Mouse (Mus musculus) adrenal gland, postnatal 36 days (tissue): Measurements from ENCODE around the gene Dennd4b. TPM values are rescaled to one million over a fixed set of nuclear protein-coding genes. Genes with fewer than 3 reads are reported as not detected.
"Not testable (repeated sequence)": the region's sequence is repeated elsewhere in the genome, so short reads cannot be mapped to it uniquely, and the experiment has no call there.

Source experiments
- DNase-seq, 2 experiments: peaks; one replicate each; pipeline ENCODE4 v3.0.0; 2021; ENCODE audit warnings: mixed read lengths in 1 of 2
- microRNA-seq: library from miRNA; unstranded; fragments of <30 nt; microRNA quantifications from one replicate; pipeline ENCODE4 v1.2.0, GENCODE M21; 2021
- total RNA-seq, 2 experiments: library from RNA; stranded (reverse); gene quantifications; 2 replicates each; pipeline ENCODE4 v1.2.3; 2021

Dennd4b gene
- total RNA-seq, 2 experiments from 2014 or later, result 6.2 to 7.3 TPM

- DNase-seq, result no peak
Observed at GRCm38 (mm10) chr3:90278211-90278610, 13.2 kb downstream of the Dennd4b start.

- no peak for DNase-seq
Observed at GRCm38 (mm10) chr3:90279216-90279615, 14.2 kb downstream of the Dennd4b start.

GRCm38 (mm10) chr3:90279743-90280142 is 14.8 kb downstream of the Dennd4b start:
- DNase-seq, result no peak

- no peak for DNase-seq
Observed at GRCm38 (mm10) chr3:90280708-90281107, 15.7 kb downstream of the Dennd4b start.

- DNase-seq, result no peak
Observed at GRCm38 (mm10) chr3:90284150-90284549, 19.2 kb downstream of the Dennd4b start.

GRCm38 (mm10) chr3:90289403-90289802 is 24.4 kb downstream of the Dennd4b start:
- DNase-seq, result not testable (repeated sequence)

- peak in 1 of 2 experiments; percentile 24 for DNase-seq
Observed at GRCm38 (mm10) chr3:90290602-90291001, 25.6 kb downstream of the Dennd4b start.

GRCm38 (mm10) chr3:90291982-90292344 is 27.0 kb downstream of the Dennd4b start:
- no peak for DNase-seq

- peak; percentile 97 to 98 for DNase-seq
Observed at GRCm38 (mm10) chr3:90292345-90293275, 27.6 kb downstream of the Dennd4b start, which contains the start of gene Gatad2b. Gene Gatad2b, plus strand, starts transcription at chr3:90293178.

- DNase-seq, result peak; percentile 66 to 80
Observed at GRCm38 (mm10) chr3:90293352-90294063, 28.5 kb downstream of the Dennd4b start.

GRCm38 (mm10) chr3:90294064-90294440 is 29.1 kb downstream of the Dennd4b start:
- DNase-seq, result peak in 1 of 2 experiments; percentile 6

- no peak for DNase-seq
Observed at GRCm38 (mm10) chr3:90294651-90295050, 29.7 kb downstream of the Dennd4b start.

GRCm38 (mm10) chr3:90305801-90306200 is 40.8 kb downstream of the Dennd4b start:
- DNase-seq, result no peak

- no peak for DNase-seq
Observed at GRCm38 (mm10) chr3:90309589-90309988, 44.6 kb downstream of the Dennd4b start.

GRCm38 (mm10) chr3:90313367-90313766 is 48.4 kb downstream of the Dennd4b start:
- no peak for DNase-seq

- no peak for DNase-seq
Observed at GRCm38 (mm10) chr3:90314241-90314640, 49.3 kb downstream of the Dennd4b start.

- DNase-seq, result no peak
Observed at GRCm38 (mm10) chr3:90322289-90322688, 57.3 kb downstream of the Dennd4b start.

GRCm38 (mm10) chr3:90323119-90323518 is 58.1 kb downstream of the Dennd4b start:
- DNase-seq, result peak; percentile 80 to 86

Small RNAs within 50 kb of the gene (microRNA-seq; reads per million reads assigned to microRNA genes)
- not detected for gene Mir7012

Other genes with a start within 250 kb of the Dennd4b start
- 10 to 100 TPM; 81.6 to 85.9 TPM for gene 4933434E20Rik, start 213.5 kb upstream of the Dennd4b start, total RNA-seq
- gene Ubap2l, start 212.6 kb upstream of the Dennd4b start, total RNA-seq, result 100 to 1,000 TPM; 146 to 159 TPM
- 100 to 1,000 TPM; 183 to 215 TPM for gene Tpm3, start 192.5 kb upstream of the Dennd4b start, total RNA-seq
- under 1 TPM; 0.66 TPM for gene Nup210l, start 161.1 kb upstream of the Dennd4b start, total RNA-seq
- gene Rps27, start 51.5 kb upstream of the Dennd4b start, total RNA-seq, result 1,000 to 10,000 TPM; 1,883 to 1,933 TPM
- 10 to 100 TPM; 24.6 to 39.0 TPM for gene Rab13, start 51.5 kb upstream of the Dennd4b start, total RNA-seq
- gene Jtb, start 33.6 kb upstream of the Dennd4b start, total RNA-seq, result 10 to 100 TPM; 63.2 to 70.8 TPM
- gene Creb3l4, start 21.7 kb upstream of the Dennd4b start, total RNA-seq, result under 1 TPM; 0.20 to 0.66 TPM
- 100 to 1,000 TPM; 127 to 142 TPM for gene Slc39a1, start 17.0 kb upstream of the Dennd4b start, total RNA-seq
- 10 to 100 TPM; 37.4 to 43.2 TPM for gene Crtc2, start 11.0 kb upstream of the Dennd4b start, total RNA-seq
- gene Gatad2b, start 28.0 kb downstream of the Dennd4b start, total RNA-seq, result 10 to 100 TPM; 62.2 to 66.2 TPM
- 100 to 1,000 TPM; 132 to 156 TPM for gene Slc27a3, start 124.8 kb downstream of the Dennd4b start, total RNA-seq
- gene Ints3, start 168.4 kb downstream of the Dennd4b start, total RNA-seq, result 10 to 100 TPM; 79.4 to 89.6 TPM
- gene Npr1, start 200.7 kb downstream of the Dennd4b start, total RNA-seq, result 100 to 1,000 TPM; 203 to 287 TPM
- 10 to 100 TPM; 56.9 to 63.7 TPM for gene Ilf2, start 210.9 kb downstream of the Dennd4b start, total RNA-seq
- gene Snapin, start 225.8 kb downstream of the Dennd4b start, total RNA-seq, result 10 to 100 TPM; 53.3 to 79.3 TPM
- 100 to 1,000 TPM; 115 to 125 TPM for gene Chtop, start 244.3 kb downstream of the Dennd4b start, total RNA-seq
- 100 to 1,000 TPM; 142 to 154 TPM for gene S100a1, start 249.2 kb downstream of the Dennd4b start, total RNA-seq
- 10 to 100 TPM; 33.4 to 38.2 TPM for gene S100a13, start 249.2 kb downstream of the Dennd4b start, total RNA-seq